Comparison of ENCODE assay signal across 8 mouse cellular contexts in the genomic region with DNA sequence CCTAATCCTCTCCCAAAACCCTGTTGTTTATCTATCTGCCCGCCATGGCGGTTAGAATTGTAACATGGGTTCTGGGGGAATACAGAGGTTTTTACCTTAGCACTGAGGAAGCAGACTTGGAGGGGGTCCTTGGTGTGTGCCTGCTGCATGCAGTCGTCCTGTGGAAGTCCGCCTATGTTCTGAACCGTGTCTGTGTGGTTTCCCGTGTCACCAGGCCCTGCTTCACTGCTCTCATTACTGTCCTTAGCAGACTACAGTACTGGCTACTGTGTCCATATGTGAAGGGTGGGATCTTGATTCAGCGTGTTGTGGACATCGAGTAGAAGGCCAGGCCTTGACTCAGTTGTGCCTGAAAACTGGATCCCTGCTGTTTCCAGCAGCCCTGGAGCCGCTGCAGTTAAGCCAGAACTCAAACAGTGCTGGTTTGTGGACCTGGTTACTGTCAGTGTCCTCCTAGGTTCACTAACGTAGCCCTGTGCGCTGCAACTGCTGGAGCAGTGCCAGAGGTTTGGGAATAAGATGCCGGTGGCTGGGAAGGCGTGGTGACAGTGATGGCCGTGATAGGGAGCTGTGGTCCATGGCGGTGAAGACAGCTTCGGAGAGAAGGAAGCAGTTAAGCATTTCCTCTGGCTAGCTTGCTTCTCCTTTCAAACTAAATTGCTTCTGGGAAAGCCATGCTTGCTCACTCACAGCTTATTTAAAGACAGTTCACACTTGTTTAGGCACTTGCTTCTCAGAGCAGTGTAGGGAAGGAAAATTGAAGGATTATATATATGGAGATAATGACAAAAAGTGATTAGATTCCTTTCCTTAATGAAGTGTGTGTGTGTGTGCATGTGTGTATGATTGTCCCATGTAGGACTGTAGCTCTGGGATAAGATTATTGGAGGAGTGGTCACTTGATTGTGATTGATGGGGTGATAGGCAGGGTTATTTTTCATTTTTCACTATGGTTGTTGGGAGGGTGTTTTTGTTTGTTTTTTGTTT. TPM values are rescaled to one million over a fixed set of nuclear protein-coding genes. Genes with fewer than 3 reads are reported as not detected.
DNase-seq lines count a peak whose midpoint lies in the region; ATAC-seq lines count a peak whose summit lies in the region.

No protein-coding gene starts in this region.

- 17% methylated on average over 16 of the region's 16 CpGs for WGBS in embryonic facial prominence, embryonic 13.5 days
- 42% methylated on average over 16 of the region's 16 CpGs for WGBS in hindbrain, embryonic 10.5 days
- 31% methylated on average over 16 of the region's 16 CpGs for WGBS in neural tube, embryonic 15.5 days

- peak overlapping the region; percentile 27; the same call in 1 of the 2 replicates for H3K9ac ChIP-seq in embryonic facial prominence, embryonic 13.5 days
- 0 out of 2 replicates have a peak overlapping the region, but pooled peaks have one; percentile 12 for H3K9ac ChIP-seq in neural tube, embryonic 15.5 days (replicated peaks)

- DNase-seq in left cerebral cortex, postnatal 4 days, result peak; percentile 37
- DNase-seq in left cerebral cortex, postnatal 14 days (ENCODE audit: low spot score in 2 of 2), result no peak
- no peak for DNase-seq in hindbrain, embryonic 10.5 days (ENCODE audit: low spot score)
- DNase-seq in liver, result peak; percentile 46
- DNase-seq in thymus, postnatal 0 days (ENCODE audit: low spot score), result no peak
- no peak for DNase-seq in right cerebral cortex, adult 18-20 months

- H3K4me1 ChIP-seq in embryonic facial prominence, embryonic 13.5 days, result peaks cover 84% of the 10 kb centered on the region
- H3K4me1 ChIP-seq in hindbrain, embryonic 10.5 days (replicated peaks), result peaks cover 75% of the 10 kb centered on the region
- peaks cover 60% of the 10 kb centered on the region for H3K4me1 ChIP-seq in neural tube, embryonic 15.5 days

- intact Hi-C loops in left cerebral cortex, postnatal 4 days (cut with DNase I), result no loop called here
- intact Hi-C loops in left cerebral cortex, postnatal 14 days (cut with DNase I), result no loop called here

- H3K36me3 ChIP-seq in embryonic facial prominence, embryonic 13.5 days, result no peaks in the 10 kb centered on the region
- H3K36me3 ChIP-seq in hindbrain, embryonic 10.5 days, result no peaks in the 10 kb centered on the region
- H3K36me3 ChIP-seq in neural tube, embryonic 15.5 days, result no peaks in the 10 kb centered on the region

- no peak for ATAC-seq in embryonic facial prominence, embryonic 13.5 days (ENCODE audit: insufficient number of reproducible peaks, insufficient read depth, low FRiP score, low TSS enrichment, low read depth)
- no peak; the same call in 1 of the 2 replicates for ATAC-seq in neural tube, embryonic 15.5 days (ENCODE audit: low FRiP score)

- H3K4me3 ChIP-seq in embryonic facial prominence, embryonic 13.5 days, result no peak overlapping the region
- H3K4me3 ChIP-seq in hindbrain, embryonic 10.5 days, result no peak overlapping the region
- H3K4me3 ChIP-seq in neural tube, embryonic 15.5 days (replicated peaks), result no peak overlapping the region

- no peaks in the 10 kb centered on the region for H3K9me3 ChIP-seq in embryonic facial prominence, embryonic 13.5 days
- no peaks in the 10 kb centered on the region for H3K9me3 ChIP-seq in hindbrain, embryonic 10.5 days
- H3K9me3 ChIP-seq in neural tube, embryonic 15.5 days (replicated peaks), result no peaks in the 10 kb centered on the region

- H3K4me2 ChIP-seq in embryonic facial prominence, embryonic 13.5 days, result peak overlapping the region; percentile 40
- H3K4me2 ChIP-seq in neural tube, embryonic 15.5 days, result 0 out of 2 replicates have a peak overlapping the region, but pooled peaks have one; percentile 25

- no peaks in the 10 kb centered on the region for H3K27me3 ChIP-seq in embryonic facial prominence, embryonic 13.5 days
- no peaks in the 10 kb centered on the region for H3K27me3 ChIP-seq in hindbrain, embryonic 10.5 days (ENCODE audit: insufficient read depth, poor library complexity, severe bottlenecking)
- H3K27me3 ChIP-seq in neural tube, embryonic 15.5 days (replicated peaks), result no peaks in the 10 kb centered on the region

- peak overlapping the region; percentile 65 for H3K27ac ChIP-seq in embryonic facial prominence, embryonic 13.5 days
- 0 out of 2 replicates have a peak overlapping the region, but pooled peaks have one; percentile 12 for H3K27ac ChIP-seq in hindbrain, embryonic 10.5 days
- no peak overlapping the region for H3K27ac ChIP-seq in neural tube, embryonic 15.5 days (replicated peaks)

RNA-seq across cellular contexts. Expression of gene Ryk, which starts 6.4 kb away (rescaled TPM):
- total RNA-seq in left cerebral cortex, postnatal 4 days (2021), result 10 to 100 TPM; 50.7 to 54.5 TPM
- 10 to 100 TPM; 28.1 to 31.6 TPM for total RNA-seq in left cerebral cortex, postnatal 14 days (2021)
- 25.4 and 26.5 TPM in 2 replicates for polyA plus RNA-seq in embryonic facial prominence, embryonic 13.5 days (2015; fragmentation: Nextera tagmentation; extraction: Ambion mirVana)
- polyA plus RNA-seq in hindbrain, embryonic 10.5 days (2016; fragmentation: Nextera tagmentation; extraction: Ambion mirVana), result 13.3 and 13.9 TPM in 2 replicates
- 9.7 and 11.1 TPM in 2 replicates for polyA plus RNA-seq in neural tube, embryonic 15.5 days (2015; fragmentation: Nextera tagmentation; extraction: Ambion mirVana)
- polyA plus RNA-seq in thymus, postnatal 0 days (2015; fragmentation: Nextera tagmentation; extraction: Ambion mirVana), result 4.6 and 7.1 TPM in 2 replicates

Comparison
In these comparisons a context has a peak if more than half of its experiments do, and no peak if none do; other contexts are left out.
1. DNase-seq: peak in left cerebral cortex, postnatal 4 days (single experiment) and liver (single experiment); none in left cerebral cortex, postnatal 14 days (0 of 2), hindbrain, embryonic 10.5 days (single experiment), thymus, postnatal 0 days (single experiment) and right cerebral cortex, adult 18-20 months (single experiment).